Mouse (Mus musculus) left cerebral cortex, postnatal 10 days (tissue): ENCODE results near the gene Itpr1. TPM values are rescaled to one million over a fixed set of nuclear protein-coding genes. Genes with fewer than 3 reads are reported as not detected.

ENCODE experiments used
- DNase-seq, 2 experiments: peaks; one replicate each; pipeline ENCODE4 v3.0.0; 2021 to 2022; ENCODE audit warnings: low spot score in 2 of 2, mixed read lengths in 1 of 2; ENCODE audit errors: extremely low spot score in 1 of 2
- intact Hi-C: fragments of 180-260 bp; cut with DNase I; formaldehyde crosslinking; loops from one replicate; pipeline ENCODE4 v1.15.1; 2025
- total RNA-seq, 2 experiments: library from RNA; stranded (reverse); gene quantifications; 2 replicates each; pipeline ENCODE4 v1.2.3; 2021

Itpr1 gene
- total RNA-seq, 2 experiments from 2014 or later, result 88.2 to 89.7 TPM

GRCm38 (mm10) chr6:108257225-108257624 lies 44.3 kb downstream of the Itpr1 start:
- no peak for DNase-seq
- intact Hi-C loops, result no loop called here

DNA sequence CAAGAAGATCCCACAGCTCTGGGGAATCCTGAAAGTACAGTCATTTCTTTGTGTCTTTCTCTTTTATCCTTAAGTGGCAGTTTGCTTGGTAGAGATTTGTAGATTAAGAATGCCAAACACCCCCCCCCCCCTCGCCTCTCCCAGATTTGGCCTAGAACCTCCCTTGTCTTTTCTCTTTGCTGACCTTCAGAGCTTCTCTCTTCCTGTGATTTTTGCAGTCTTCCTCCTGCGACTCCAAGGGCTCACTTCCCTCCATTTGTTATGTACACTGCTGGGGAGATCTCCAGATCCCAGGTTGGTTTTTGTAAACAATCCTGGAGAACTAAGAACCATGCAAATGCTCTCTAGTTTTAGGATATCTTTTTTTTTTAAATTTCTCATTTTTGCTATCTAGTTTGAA lies 45.7 kb downstream of the Itpr1 start:
- intact Hi-C loops, result no loop called here
- no peak for DNase-seq

DNA sequence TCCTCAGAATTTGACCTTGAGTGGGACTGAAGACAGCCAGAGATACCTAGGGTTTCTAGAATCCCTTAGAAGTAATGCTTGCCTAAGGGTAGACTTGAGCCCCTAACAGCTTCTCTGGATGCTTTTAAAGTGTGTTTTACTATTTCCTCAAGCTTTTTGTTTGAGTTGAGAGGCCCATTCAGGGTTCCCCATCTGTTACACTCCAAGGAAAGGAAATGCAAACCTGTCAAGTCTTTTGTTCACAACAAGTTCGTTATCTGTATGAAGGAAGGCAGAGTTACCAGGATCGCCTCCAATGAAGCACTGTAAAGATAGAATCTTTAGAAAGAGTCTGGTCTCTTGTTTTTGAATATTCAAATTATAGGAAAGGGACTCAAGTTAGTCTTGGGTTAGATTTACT lies 46.8 kb downstream of the Itpr1 start:
- no peak for DNase-seq
- intact Hi-C loops, result no loop called here

DNA sequence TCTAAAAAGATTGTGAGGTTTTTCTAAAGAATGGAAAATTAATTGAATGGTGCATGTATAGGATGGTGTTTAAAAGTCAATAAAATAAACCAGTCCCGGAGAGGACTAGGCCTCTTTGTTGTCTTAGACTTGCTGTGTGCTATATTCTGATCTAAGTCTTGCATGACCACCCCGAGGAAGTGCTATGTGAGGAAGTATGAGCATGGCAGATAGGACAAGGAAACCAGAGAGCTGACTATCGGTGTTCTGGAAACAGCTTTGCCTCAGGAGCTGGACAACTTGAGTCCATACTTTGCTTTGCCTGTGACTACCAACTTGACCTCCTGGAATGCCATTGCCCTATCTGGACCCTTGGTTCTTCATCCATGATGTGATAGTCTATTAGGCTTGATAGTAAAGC lies 48.6 kb downstream of the Itpr1 start:
- no peak for DNase-seq
- intact Hi-C loops, result no loop called here

GRCm38 (mm10) chr6:108264164-108264563 lies 51.3 kb downstream of the Itpr1 start:
- intact Hi-C loops, result no loop called here
- DNase-seq, result no peak

DNA sequence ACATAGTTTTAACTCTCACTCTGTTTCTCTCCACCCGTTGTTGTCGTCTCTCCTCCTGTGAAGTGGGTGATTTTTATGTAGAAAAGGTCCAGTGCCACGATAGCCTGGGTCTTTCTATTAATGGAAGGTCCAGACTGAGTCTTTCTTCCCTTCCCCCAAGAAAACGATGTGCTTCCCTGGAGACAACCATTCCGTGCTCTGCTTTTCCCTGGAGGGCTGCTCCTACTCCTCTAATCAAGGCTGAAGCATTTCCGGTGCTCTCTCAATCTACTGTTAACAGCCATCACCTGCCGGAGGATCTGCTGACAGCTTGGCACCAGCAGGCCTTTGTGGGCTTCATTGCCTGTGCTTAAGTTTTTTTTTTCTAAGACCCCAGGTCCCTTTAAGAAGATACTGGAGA lies 60.6 kb downstream of the Itpr1 start:
- DNase-seq, result no peak
- intact Hi-C loops, result no loop called here

DNA sequence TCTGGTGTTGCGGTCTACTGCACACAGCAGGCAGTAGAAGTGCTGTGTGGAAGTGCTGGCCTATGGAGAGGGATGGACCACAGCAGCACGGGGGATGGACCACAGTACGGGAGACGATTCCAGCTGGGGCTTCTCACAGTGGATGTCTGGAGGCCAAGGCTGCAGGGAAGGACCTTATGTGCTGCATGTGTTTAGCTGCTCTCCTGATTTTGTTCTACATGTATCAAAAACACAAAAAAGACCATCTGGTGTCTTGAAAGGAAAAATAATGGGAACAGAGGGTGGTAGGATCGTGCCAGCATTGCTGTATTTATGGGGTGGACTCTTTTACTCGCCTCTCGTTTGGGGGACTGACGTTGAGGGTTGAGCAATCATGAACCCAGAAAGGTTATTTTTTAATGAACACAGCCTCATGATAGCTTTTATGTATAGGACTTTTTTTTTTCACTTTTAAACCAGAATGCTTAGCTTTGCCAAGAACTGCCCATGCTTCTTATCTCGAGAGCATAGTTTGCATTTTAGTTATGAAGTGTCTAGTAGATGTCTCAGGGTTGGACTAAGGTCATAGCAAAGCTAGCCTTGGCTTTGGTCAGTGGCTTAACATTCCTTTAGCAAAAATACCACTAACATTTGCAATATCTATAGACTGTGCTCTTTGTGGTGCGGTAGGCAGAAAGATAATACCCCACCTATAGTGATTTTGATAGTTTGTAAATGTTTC lies 61.6 kb downstream of the Itpr1 start:
- DNase-seq, result no peak
- intact Hi-C loops, result no loop called here

- peak in 1 of 2 experiments; percentile 38 for DNase-seq
- intact Hi-C loops, result no loop called here
These were observed 64.1 kb downstream of the Itpr1 start for GRCm38 (mm10) chr6:108276880-108277507.

GRCm38 (mm10) chr6:108277622-108278396 lies 64.9 kb downstream of the Itpr1 start:
- no peak for DNase-seq
- intact Hi-C loops, result no loop called here

GRCm38 (mm10) chr6:108278826-108279630 lies 66.1 kb downstream of the Itpr1 start:
- DNase-seq, result no peak
- intact Hi-C loops, result no loop called here

GRCm38 (mm10) chr6:108282131-108282530 lies 69.2 kb downstream of the Itpr1 start:
- no peak for DNase-seq
- intact Hi-C loops, result no loop called here

GRCm38 (mm10) chr6:108282621-108283020 lies 69.7 kb downstream of the Itpr1 start:
- intact Hi-C loops, result no loop called here
- no peak for DNase-seq

GRCm38 (mm10) chr6:108284688-108285087 lies 71.8 kb downstream of the Itpr1 start:
- no peak for DNase-seq
- intact Hi-C loops, result no loop called here

DNA sequence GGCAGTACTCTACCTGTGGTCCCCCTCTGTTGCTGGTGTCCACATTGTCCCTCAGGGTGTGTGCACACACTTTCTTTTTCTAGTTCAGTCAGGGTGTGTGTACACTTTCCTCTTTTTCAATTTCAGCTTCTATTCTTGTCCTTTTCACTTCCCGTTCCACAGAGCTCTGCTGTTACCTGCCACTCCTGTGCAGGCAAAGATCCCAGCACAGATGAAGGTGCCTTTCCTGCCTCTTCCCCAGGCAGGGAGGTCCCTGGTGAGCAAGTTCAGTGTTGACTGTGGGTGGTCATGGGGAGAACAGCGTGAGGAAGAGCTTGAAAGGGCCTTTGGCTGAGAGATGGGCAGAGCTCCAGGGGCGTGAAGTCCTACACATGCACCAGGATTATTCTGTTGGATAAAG lies 76.1 kb downstream of the Itpr1 start:
- intact Hi-C loops, result no loop called here

DNA sequence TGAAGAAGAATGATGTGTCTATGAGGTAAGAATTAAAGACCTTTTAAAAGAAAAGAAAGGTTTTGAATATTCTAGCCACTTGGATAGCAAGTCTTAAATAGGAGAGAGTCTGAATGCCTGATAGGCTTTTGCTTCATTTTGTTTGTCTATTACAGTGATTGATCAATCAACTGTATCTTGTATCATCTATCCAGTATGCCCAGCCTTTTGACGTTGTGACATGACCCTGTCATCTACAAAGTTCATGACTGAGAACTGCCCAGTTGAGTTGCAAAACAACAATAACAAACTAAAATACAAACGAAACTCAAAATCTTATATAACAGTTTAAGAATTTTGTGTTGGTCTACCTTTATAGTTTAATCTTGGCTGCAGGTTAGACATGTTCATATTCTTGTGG lies 78.1 kb downstream of the Itpr1 start:
- no peak for DNase-seq
- intact Hi-C loops, result no loop called here

More for the DNA sequence above, 76.1 kb downstream of the Itpr1 start:
- peak in 1 of 2 experiments; percentile 24 for DNase-seq

DNA sequence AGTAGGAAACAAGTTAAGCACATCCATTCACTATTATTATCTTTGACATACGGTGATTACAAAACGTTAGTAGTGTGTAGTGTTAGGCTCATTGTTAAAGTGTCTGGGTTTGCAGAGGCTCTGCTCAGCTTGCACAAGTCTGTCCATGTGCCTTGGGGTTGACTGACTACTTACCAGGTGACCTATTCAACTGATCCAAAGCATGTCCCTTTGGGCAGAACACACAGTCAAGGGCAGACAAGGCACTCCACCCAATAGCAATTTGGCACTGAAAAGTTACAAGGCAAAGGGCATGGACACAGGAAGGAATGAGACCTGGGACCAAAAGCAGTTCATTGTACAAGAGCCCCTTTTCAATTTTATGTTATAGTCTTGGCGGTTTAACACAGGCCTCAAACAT lies 78.7 kb downstream of the Itpr1 start:
- DNase-seq, result no peak
- intact Hi-C loops, result no loop called here

DNA sequence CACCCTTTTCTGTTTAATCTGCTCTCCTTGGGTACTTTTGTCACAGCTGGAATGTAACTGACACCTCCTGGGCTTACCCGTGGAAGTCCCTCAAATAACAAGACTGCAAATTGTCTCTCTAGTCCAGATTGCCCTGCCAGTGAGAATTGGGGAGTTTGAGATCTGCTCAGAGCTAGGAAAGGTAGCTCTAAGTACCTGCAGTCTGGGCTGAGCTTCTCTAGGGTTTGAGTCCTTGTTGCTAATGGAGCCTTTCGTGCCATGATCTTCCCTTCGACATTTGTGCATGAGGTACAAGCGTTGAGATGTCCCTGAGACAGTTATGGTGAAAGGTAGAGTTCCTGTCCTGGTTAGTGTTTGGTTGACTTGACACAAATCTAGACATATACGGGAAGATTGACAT lies 89.0 kb downstream of the Itpr1 start:
- no peak for DNase-seq
- intact Hi-C loops, result no loop called here

DNA sequence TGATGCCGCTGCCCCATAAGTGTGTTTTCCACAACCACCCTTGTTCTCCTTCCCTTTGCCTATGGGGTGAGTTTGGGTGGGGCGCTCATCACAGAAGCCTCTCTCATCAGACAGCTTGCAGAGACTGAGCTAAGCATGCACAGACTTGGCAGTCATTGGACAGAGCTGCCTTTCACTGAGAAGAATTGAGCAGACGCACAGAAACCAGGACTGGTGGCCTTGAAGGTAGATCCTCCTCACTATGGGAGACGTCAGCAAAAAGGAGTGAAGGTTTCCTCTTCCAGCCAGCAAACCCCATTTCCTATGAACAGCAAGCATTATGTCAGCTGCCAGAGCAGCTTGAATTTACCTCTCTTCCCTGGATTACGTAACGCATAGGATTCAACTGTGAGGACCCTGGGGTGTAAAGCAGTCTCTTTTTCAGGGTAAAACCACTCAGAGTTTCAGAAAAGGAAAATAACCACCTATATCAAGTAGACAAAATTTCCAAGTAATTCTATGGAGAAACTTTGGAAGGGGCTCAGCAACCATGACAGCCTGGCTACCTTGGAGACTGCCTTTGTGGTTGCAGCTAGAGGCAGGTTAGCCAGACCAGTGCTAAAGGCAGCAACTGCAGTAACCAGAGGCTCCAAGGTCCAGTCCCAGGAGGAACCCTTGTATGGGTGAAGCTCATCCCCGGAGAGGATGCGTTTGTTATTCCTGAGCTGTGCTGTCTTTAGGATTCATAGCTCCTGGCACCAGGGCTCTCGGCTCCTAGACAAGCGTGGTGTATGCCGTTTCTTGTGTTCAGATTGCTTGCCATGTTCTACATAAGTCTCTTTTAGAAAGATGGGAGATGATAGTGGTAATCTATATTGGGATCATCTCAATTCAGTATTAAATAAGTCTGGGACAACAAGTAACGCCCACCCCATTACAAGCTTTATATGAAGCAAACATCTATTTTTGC lies 91.0 kb downstream of the Itpr1 start:
- intact Hi-C loops, result no loop called here
- no peak for DNase-seq
